Mouse (Mus musculus) inflammation-experienced regulatory T-cells, adult 6 months (primary cell): ENCODE data around the gene Adm2. TPM values are rescaled to one million over a fixed set of nuclear protein-coding genes. Genes with fewer than 3 reads are reported as not detected.

ENCODE experiments used
- ATAC-seq: one replicate; pipeline ENCODE4 v1.8.0; 2017
- polyA plus RNA-seq, 3 experiments: library from polyadenylated mRNA; unstranded; fragments of 100-300 nt; shearing (Covaris generic); gene quantifications; one replicate each; pipeline ENCODE4 v1.2.1; 2017

The Adm2 gene
- polyA plus RNA-seq, 3 experiments from 2014 or later, result not detected

- no peak for ATAC-seq
Observed at GRCm38 (mm10) chr15:89313359-89313758, 9.2 kb upstream of the Adm2 start.

- ATAC-seq, result no peak
Observed at GRCm38 (mm10) chr15:89314107-89314506, 8.4 kb upstream of the Adm2 start.

DNA sequence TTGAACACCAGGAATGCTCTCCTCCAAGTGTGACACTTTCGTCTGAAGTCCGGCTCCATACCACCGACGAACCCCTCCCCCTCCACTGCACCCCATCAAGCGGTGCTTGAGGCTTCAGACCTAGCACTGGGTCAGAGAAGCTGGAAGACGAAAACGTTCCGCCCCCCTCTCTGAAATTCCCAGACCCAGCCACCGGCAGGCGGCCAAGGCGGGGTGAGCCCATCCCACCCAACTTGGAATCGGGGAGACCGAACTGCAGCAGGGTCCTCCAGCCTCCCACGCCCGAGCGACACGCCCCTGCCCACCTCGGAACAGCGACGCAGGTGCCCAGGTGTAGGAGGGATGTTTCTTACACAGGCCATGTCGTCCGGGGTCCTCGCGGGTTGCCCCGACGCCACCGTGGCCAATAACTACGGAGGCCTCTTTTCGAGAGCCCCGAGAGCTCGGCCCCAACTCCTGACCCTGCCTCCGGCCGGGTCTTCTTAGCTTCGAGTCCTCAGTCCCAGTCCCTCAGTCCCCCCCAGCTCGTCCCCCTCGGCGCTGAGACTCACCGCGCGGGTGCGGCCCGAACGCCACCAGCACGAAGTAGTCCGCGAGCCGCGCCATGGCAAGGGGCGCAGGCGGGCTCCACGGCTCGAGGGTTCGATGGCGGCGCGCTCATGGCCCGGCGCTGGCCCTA lies 7.9 kb upstream of the Adm2 start:
- peak; percentile 8 for ATAC-seq

- peak; percentile 92 for ATAC-seq
Observed at GRCm38 (mm10) chr15:89315190-89315731, 7.3 kb upstream of the Adm2 start, which contains the start of gene Sbf1. Sbf1 (minus strand) TSS chr15:89315311.

DNA sequence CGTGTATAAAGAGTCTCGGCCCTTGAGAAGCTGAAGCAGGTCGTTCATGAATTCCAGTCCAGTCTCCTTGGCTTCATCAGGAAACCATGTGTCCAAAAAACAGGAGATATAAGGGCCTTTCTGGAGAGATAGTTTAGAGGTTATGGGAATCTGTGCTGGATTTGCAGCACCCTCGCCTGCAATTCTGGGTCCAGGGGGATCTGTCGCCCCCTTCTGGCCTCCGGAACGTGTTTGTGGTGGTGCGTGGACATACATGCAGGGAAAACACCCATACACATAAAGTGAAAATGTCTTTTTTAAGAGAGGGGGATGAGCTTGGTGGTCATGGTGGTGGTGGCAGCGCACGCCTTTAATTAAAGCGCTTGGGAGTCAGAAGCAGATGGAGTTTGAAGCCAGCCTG lies 6.4 kb upstream of the Adm2 start:
- ATAC-seq, result no peak

DNA sequence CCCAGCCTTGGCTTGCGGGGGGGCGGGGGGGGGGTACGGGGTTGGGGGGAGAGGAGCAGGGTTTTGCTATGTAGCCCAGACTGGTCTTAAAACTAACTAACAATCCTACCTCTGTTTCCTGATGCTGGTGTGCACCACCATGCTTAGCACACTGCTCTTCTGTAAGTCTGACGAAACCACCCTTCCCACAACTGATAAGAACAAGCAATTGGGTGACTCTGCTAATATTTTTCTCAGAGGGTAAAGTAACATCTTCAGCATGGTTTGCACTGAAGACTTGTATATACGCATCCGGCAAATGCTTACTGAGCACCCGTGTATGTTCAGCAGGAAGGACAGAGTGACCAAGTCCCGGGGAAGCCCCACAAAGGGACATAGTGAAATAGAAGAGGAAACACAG lies 1.3 kb upstream of the Adm2 start:
- ATAC-seq, result no peak

GRCm38 (mm10) chr15:89323656-89324055 lies 1.1 kb downstream of the Adm2 start:
- ATAC-seq, result no peak

GRCm38 (mm10) chr15:89326441-89326840 lies 3.9 kb downstream of the Adm2 start:
- no peak for ATAC-seq

- no peak for ATAC-seq
Observed at GRCm38 (mm10) chr15:89334271-89334670, 11.8 kb downstream of the Adm2 start, which contains the start of gene Miox. Miox (plus strand) TSS chr15:89334398.

DNA sequence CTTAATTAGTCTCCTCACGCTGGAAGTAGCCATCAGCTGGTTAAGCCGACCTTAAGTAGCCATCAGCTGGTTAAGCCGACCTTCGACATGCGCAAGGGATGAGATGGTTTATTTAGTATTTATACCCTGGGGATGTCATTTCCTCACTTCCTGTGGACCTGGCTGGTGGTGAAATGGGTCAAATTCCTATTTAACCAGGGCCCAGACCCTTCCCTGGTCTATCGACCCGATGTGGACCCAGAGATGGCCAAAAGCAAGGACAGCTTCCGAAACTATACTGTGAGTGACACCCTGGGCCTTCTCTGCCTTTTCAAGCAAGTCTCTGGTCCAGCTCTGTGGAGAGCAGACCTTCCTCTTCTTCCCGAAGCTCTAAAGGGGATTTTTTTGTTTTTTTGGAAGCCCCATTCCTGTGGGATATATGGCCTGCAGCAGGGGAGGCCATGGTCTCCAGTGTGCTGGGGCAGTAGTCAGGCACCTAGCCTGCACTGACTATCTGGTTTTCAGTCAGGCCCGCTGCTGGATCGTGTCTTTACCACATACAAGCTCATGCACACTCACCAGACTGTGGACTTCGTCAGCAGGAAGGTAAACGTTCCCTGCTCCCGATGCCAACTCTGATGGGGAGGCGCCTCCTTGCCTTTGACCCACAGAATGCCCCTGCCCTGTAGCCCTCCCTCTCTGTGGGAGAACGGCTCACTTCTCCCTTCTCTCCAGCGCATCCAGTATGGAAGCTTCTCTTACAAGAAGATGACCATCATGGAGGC lies 12.4 kb downstream of the Adm2 start:
- ATAC-seq, result no peak

DNA sequence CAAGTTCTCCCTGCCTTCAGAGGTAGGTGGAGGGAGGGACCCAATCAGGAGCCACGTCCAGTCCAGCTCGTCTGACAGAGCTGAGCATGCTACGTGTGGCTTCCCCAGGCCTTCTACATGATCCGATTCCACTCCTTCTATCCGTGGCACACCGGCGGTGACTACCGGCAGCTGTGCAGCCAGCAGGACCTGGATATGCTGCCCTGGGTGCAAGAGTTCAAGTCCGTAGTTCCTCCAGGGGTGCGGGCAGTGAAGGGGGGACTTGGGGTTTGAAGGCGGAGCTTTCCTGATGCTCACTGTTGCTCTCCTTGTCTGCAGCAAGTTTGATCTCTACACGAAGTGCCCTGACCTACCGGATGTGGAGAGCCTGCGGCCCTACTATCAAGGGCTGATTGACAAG lies 13.9 kb downstream of the Adm2 start:
- ATAC-seq, result no peak

DNA sequence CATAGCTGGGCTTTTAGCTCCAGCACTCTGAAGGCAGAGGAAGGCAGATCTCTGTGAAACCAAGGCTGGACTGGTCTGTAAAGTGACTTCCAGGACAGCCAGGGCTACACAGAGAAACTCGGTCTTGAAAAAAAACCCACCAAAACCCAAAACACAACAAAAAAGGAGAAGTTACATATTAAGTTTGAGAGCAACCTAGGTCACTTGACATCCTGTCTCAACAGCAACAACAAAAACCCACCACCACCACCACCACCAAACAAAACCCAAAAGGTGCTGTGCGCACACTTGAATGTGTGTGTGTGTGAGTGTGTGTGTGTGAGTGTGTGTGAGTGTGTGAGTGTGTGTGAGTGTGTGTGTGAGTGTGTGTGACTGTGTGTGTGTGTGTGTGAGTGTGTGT lies 17.2 kb downstream of the Adm2 start:
- ATAC-seq, result no peak

- no peak for ATAC-seq
Observed at GRCm38 (mm10) chr15:89340136-89340535, 17.6 kb downstream of the Adm2 start.

DNA sequence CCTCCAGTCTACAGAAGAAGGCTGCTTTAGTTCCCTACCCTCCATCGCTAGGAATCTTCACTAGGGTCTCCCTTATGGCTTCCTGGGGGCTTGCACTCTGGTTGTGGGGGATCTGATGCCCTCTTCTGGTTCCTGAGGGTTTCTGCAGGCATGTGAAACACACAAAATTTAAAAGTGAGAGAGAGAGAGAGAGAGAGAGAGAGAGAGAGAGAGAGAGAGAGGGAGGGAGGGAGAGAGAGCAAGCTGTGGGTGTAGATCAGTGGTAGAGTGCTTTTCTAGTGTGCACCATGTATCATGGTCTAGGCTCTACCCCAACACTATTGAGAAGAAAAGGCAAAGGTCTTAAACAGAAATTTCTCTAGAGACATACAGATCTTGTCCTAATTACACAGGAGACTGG lies 19.2 kb downstream of the Adm2 start:
- ATAC-seq, result no peak

GRCm38 (mm10) chr15:89343325-89343724 lies 20.8 kb downstream of the Adm2 start:
- no peak for ATAC-seq

GRCm38 (mm10) chr15:89350447-89350846 lies 27.9 kb downstream of the Adm2 start:
- ATAC-seq, result no peak

DNA sequence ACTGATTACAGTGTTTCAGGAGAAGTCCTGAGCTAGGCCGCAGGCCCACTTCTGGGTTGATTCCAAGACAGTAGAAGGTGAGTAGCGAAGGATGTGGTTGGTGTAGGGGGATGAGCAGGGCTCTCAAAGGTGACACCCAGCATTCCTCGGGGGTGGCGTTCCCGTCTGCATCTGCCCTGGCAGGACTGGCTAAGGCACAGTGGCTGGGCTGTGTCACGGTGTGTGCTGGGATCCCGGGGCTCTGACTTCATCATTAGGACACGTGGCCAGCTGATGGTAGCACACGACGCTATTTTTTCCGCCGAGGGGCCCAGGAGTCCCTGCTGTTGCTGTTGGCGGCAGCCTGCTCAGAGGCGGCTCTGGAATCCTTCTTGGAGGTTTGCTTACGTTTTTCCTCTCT lies 28.8 kb downstream of the Adm2 start:
- ATAC-seq, result no peak

DNA sequence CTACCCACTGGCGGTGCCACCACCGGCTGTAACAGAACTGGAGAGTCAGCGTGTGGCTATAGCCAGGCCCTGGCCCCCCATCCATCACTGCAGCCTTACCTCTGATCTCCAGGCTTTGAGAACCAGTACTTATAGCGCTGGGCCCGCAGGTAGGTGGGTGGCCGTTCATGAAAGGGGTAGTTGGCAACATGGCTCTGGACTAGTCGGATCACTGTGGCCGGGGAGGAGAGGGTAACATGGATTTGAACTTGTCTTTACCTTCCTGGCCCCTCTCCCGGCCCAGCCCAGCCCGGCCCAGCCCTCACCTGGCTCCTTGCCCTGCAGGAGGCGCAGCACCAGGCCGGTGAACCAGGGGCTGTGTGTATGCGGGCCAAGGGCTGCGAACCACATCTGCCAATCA lies 29.5 kb downstream of the Adm2 start:
- no peak for ATAC-seq

- ATAC-seq, result no peak
Observed at GRCm38 (mm10) chr15:89352795-89353194, 30.3 kb downstream of the Adm2 start.

GRCm38 (mm10) chr15:89353837-89354236 lies 31.3 kb downstream of the Adm2 start:
- ATAC-seq, result no peak

- no peak for ATAC-seq
Observed at GRCm38 (mm10) chr15:89354455-89354854, 31.9 kb downstream of the Adm2 start.

GRCm38 (mm10) chr15:89355241-89356187 lies 33.0 kb downstream of the Adm2 start, which contains the start of the genes Lmf2 and Ncaph2:
Lmf2 (minus strand) TSS chr15:89355659.
Ncaph2 (plus strand) TSS chr15:89355719.
- ATAC-seq, result peak; percentile 92

- ATAC-seq, result no peak
Observed at GRCm38 (mm10) chr15:89356372-89356771, 33.9 kb downstream of the Adm2 start.
